Mouse (Mus musculus) MEL (cell line): ENCODE results near the gene Il11ra1. TPM values are rescaled to one million over a fixed set of nuclear protein-coding genes. Genes with fewer than 3 reads are reported as not detected.
"Not testable (repeated sequence)": the region's sequence is repeated elsewhere in the genome, so short reads cannot be mapped to it uniquely, and the experiment has no call there.

Source experiments
- DNase-seq: peaks from one replicate; pipeline ENCODE4 v3.0.0; 2011; ENCODE audit warnings: low read depth, low spot score
- H3K27ac ChIP-seq: 2 replicates; pipeline ENCODE4 v1.5.1; 2012; ENCODE audit warnings: low read depth, mild to moderate bottlenecking, control low read depth, low read length, moderate library complexity; ENCODE audit not compliant: control insufficient read depth
- H3K27me3 ChIP-seq, 2 experiments: fragments of 150-350 bp in 1 of 2; sonication (generic) in 1 of 2; 2 replicates each; pipeline ENCODE4 v1.6.1; 2012; ENCODE audit warnings: low read length in 2 of 2, mild to moderate bottlenecking in 2 of 2, improper control_type of control experiment in 1 of 2, moderate library complexity in 1 of 2; ENCODE audit not compliant: insufficient read depth in 2 of 2, control insufficient read depth in 1 of 2
- H3K36me3 ChIP-seq, 2 experiments: 2 replicates each; pipeline ENCODE4 v1.6.1; 2012 to 2014; ENCODE audit warnings: low read length in 2 of 2, improper control_type of control experiment in 1 of 2, inconsistent platforms in 1 of 2, mild to moderate bottlenecking in 1 of 2; ENCODE audit not compliant: insufficient read depth in 2 of 2, control insufficient read depth in 1 of 2
- H3K4me1 ChIP-seq, 2 experiments: fragments of 150-350 bp in 1 of 2; sonication (generic) in 1 of 2; 2 replicates each; pipeline ENCODE4 v1.6.1; 2012; ENCODE audit warnings: low read length in 2 of 2, improper control_type of control experiment in 1 of 2, mild to moderate bottlenecking in 1 of 2; ENCODE audit not compliant: insufficient read depth in 2 of 2, control insufficient read depth in 1 of 2
- H3K4me3 ChIP-seq, 2 experiments: fragments of 150-350 bp in 1 of 2; sonication (generic) in 1 of 2; 2 replicates each; pipeline ENCODE4 v1.5.1; 2012; ENCODE audit warnings: low read depth in 2 of 2, low read length in 2 of 2, mild to moderate bottlenecking in 2 of 2, moderate library complexity in 2 of 2, control low read depth in 1 of 2, improper control_type of control experiment in 1 of 2; ENCODE audit not compliant: control insufficient read depth in 1 of 2, insufficient read depth in 1 of 2
- H3K79me2 ChIP-seq: 2 replicates; pipeline ENCODE4 v1.6.1; 2012; ENCODE audit warnings: mild to moderate bottlenecking, low read length, moderate library complexity; ENCODE audit not compliant: control insufficient read depth, poor library complexity, insufficient read depth
- H3K9ac ChIP-seq: 2 replicates; pipeline ENCODE4 v1.6.1; 2012; ENCODE audit warnings: low read depth, mild to moderate bottlenecking, control low read depth, low read length, moderate library complexity; ENCODE audit not compliant: control insufficient read depth, poor library complexity, severe bottlenecking
- H3K9me3 ChIP-seq: fragments of 150-350 bp; sonication (generic); replicated peaks from 2 replicates; pipeline ENCODE4 v1.6.1; 2012; ENCODE audit warnings: mild to moderate bottlenecking, low read length, improper control_type of control experiment, moderate library complexity; ENCODE audit not compliant: insufficient read depth
- polyA plus RNA-seq, 2 experiments: library from polyadenylated mRNA; stranded (reverse) in 1 of 2; unstranded in 1 of 2; fragments of >175 nt in 1 of 2; fragments of >200 nt in 1 of 2; gene quantifications; 2 replicates each; pipeline versions ENCODE4 v1.2.1 to v1.2.4; 2012; ENCODE audit warnings: low replicate concordance in 2 of 2, low read depth in 1 of 2; ENCODE audit not compliant: insufficient read length in 2 of 2, insufficient read depth in 1 of 2, missing spikeins in 1 of 2
- total RNA-seq: library from RNA; depleted of rRNA; stranded (reverse); fragments of 300-350 nt; gene quantifications from 2 replicates; pipeline ENCODE4 v1.2.3, GENCODE M21; 2012

Il11ra1 gene
- total and polyA plus RNA-seq, 3 experiments, result 44.4 to 66.7 TPM; not detected in 1

GRCm38 (mm10) chr4:41684931-41685453 is 14.8 kb upstream of the Il11ra1 start:
- H3K9ac ChIP-seq, H3K79me2 ChIP-seq, H3K27ac ChIP-seq, H3K4me1 ChIP-seq, H3K36me3 ChIP-seq, H3K4me3 ChIP-seq, DNase-seq, H3K27me3 ChIP-seq, H3K9me3 ChIP-seq: not testable (repeated sequence)

- not testable (repeated sequence) for H3K4me1 ChIP-seq, H3K27me3 ChIP-seq, DNase-seq, H3K27ac ChIP-seq, H3K9ac ChIP-seq, H3K4me3 ChIP-seq, H3K9me3 ChIP-seq, H3K79me2 ChIP-seq, H3K36me3 ChIP-seq
Observed at GRCm38 (mm10) chr4:41685882-41686492, 13.8 kb upstream of the Il11ra1 start.

- H3K4me3 ChIP-seq, H3K36me3 ChIP-seq, H3K27ac ChIP-seq, H3K9ac ChIP-seq, H3K27me3 ChIP-seq, H3K79me2 ChIP-seq, H3K9me3 ChIP-seq, DNase-seq, H3K4me1 ChIP-seq: not testable (repeated sequence)
Observed at GRCm38 (mm10) chr4:41688562-41688961, 11.2 kb upstream of the Il11ra1 start.

GRCm38 (mm10) chr4:41690014-41690413 is 9.8 kb upstream of the Il11ra1 start:
- not testable (repeated sequence) for H3K79me2 ChIP-seq, DNase-seq, H3K27me3 ChIP-seq, H3K4me3 ChIP-seq, H3K9ac ChIP-seq, H3K36me3 ChIP-seq, H3K9me3 ChIP-seq, H3K4me1 ChIP-seq, H3K27ac ChIP-seq

- H3K4me3 ChIP-seq, H3K36me3 ChIP-seq, H3K9me3 ChIP-seq, DNase-seq, H3K4me1 ChIP-seq, H3K27ac ChIP-seq, H3K27me3 ChIP-seq, H3K79me2 ChIP-seq, H3K9ac ChIP-seq: not testable (repeated sequence)
Observed at GRCm38 (mm10) chr4:41693511-41693910, 6.3 kb upstream of the Il11ra1 start.

GRCm38 (mm10) chr4:41695800-41696199 is 4.0 kb upstream of the Il11ra1 start:
- not testable (repeated sequence) for H3K79me2 ChIP-seq, H3K9me3 ChIP-seq, H3K9ac ChIP-seq, H3K4me3 ChIP-seq, DNase-seq, H3K36me3 ChIP-seq, H3K4me1 ChIP-seq, H3K27me3 ChIP-seq, H3K27ac ChIP-seq

GRCm38 (mm10) chr4:41696452-41696851 is 3.3 kb upstream of the Il11ra1 start:
- H3K4me1 ChIP-seq, H3K36me3 ChIP-seq, H3K27ac ChIP-seq, H3K27me3 ChIP-seq, H3K4me3 ChIP-seq, H3K9ac ChIP-seq, DNase-seq, H3K9me3 ChIP-seq, H3K79me2 ChIP-seq: not testable (repeated sequence)
